Comparison of ENCODE assay signal across 9 mouse cellular contexts in the genomic region with DNA sequence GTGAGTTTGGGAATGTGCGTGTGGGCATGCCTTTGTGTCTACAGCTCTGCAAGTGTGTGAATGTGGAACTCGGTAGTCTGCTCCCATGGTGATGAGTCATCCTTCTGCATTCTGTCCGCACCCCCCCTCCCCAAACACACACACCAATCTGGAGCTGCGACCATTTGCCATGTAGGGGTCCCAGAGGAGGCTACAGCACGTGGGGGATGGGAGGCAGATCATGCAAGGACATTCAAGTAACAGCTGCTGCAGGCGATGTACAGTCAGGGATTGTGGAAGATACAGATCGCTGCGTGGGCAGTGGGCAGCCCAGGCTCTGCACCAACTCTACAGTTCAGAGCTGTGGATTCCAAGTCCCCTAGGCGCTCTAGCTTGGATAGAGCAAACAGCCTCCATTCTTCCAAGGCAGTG. TPM values are rescaled to one million over a fixed set of nuclear protein-coding genes. Genes with fewer than 3 reads are reported as not detected.
A peak's percentile ranks its signal among the peaks of the same experiment; 100 is the strongest.
DNase-seq lines count a peak whose midpoint lies in the region; ATAC-seq lines count a peak whose summit lies in the region.
"Had no signal": no experiment of that assay in that cellular context is flagged by ENCODE, and none has a peak within 500 bp of the region (broad histone marks: within the 10 kb centered on the region; RNA-seq: fewer than 3 reads in every experiment).

No protein-coding gene starts in this region.

- 30% methylated on average over 9 of the region's 9 CpGs for WGBS in hindbrain, embryonic 14.5 days
- WGBS in neural tube, embryonic 14.5 days = 31% methylated on average over 9 of the region's 9 CpGs

- peaks cover 21% of the 10 kb centered on the region; the same call in 1 of the 2 replicates for H3K4me1 ChIP-seq in hindbrain, embryonic 14.5 days (replicated peaks; ENCODE audit: control insufficient read depth, insufficient read depth, low read length)
- H3K4me1 ChIP-seq in neural tube, embryonic 14.5 days (ENCODE audit: control insufficient read depth, insufficient read depth, low read length) = peaks cover 12% of the 10 kb centered on the region; the same call in 1 of the 2 replicates

- no peak overlapping the region for H3K4me2 ChIP-seq in hindbrain, embryonic 14.5 days (replicated peaks)
- H3K4me2 ChIP-seq in neural tube, embryonic 14.5 days (ENCODE audit: low read depth, low read length) = no peak overlapping the region
- H3K4me2 ChIP-seq: heart, embryonic 12.5 days had no signal

- peaks cover 31% of the 10 kb centered on the region for H3K27me3 ChIP-seq in hindbrain, embryonic 14.5 days (ENCODE audit: control insufficient read depth, insufficient read depth, low read length)
- peaks cover 13% of the 10 kb centered on the region for H3K27me3 ChIP-seq in neural tube, embryonic 14.5 days (ENCODE audit: control insufficient read depth, insufficient read depth, low read length)

- peak; percentile 54 for DNase-seq in hindbrain, embryonic 14.5 days (ENCODE audit: low spot score)
- peak; percentile 38 to 67 for DNase-seq in left cerebral cortex, adult 9 months (ENCODE audit: low spot score in 2 of 2)
- DNase-seq in urinary bladder, adult 18-20 months (ENCODE audit: low spot score in 2 of 2) = no peak
- no peak for DNase-seq in ovary, postnatal 14 days (ENCODE audit: low spot score)
- no peak for DNase-seq in cerebellum, adult 9-10 months
- no peak for DNase-seq in adrenal gland, adult 2 months

- H3K9ac ChIP-seq in hindbrain, embryonic 14.5 days = no peak overlapping the region
- H3K9ac ChIP-seq in neural tube, embryonic 14.5 days (replicated peaks; ENCODE audit: low read depth, low read length) = 0 out of 2 replicates have a peak overlapping the region, but pooled peaks have one; percentile 28
- H3K9ac ChIP-seq: heart, embryonic 12.5 days had no signal

- no peak overlapping the region for H3K27ac ChIP-seq in hindbrain, embryonic 14.5 days
- no peak overlapping the region; the same call in 1 of the 2 replicates for H3K27ac ChIP-seq in neural tube, embryonic 14.5 days (ENCODE audit: low read depth, low read length)

- no peaks in the 10 kb centered on the region for H3K36me3 ChIP-seq in hindbrain, embryonic 14.5 days (replicated peaks; ENCODE audit: control insufficient read depth, insufficient read depth)
- no peaks in the 10 kb centered on the region for H3K36me3 ChIP-seq in neural tube, embryonic 14.5 days (ENCODE audit: control insufficient read depth, insufficient read depth, low read length)
- H3K36me3 ChIP-seq: heart, embryonic 12.5 days had no signal

- no peak overlapping the region for H3K4me3 ChIP-seq in hindbrain, embryonic 14.5 days (replicated peaks; ENCODE audit: low read length)
- no peak overlapping the region for H3K4me3 ChIP-seq in neural tube, embryonic 14.5 days (ENCODE audit: low read depth, low read length)
- H3K4me3 ChIP-seq: heart, embryonic 12.5 days had no signal

- no peaks in the 10 kb centered on the region for H3K9me3 ChIP-seq in hindbrain, embryonic 14.5 days (ENCODE audit: control insufficient read depth, low read length)
- H3K9me3 ChIP-seq in neural tube, embryonic 14.5 days (ENCODE audit: control insufficient read depth, low read length) = no peaks in the 10 kb centered on the region

- ATAC-seq in frontal cortex, adult (ENCODE audit: low TSS enrichment) = peak; percentile 88
- ATAC-seq in hindbrain, embryonic 14.5 days (ENCODE audit: low FRiP score) = 0 out of 2 replicates have a peak, but pooled peaks have one; percentile 29
- peak; percentile 23; the same call in 1 of the 2 replicates for ATAC-seq in neural tube, embryonic 14.5 days (ENCODE audit: low read depth)

RNA-seq across cellular contexts. Expression of gene Hcrtr1, which starts 1.8 kb away (rescaled TPM):
- polyA plus RNA-seq in hindbrain, embryonic 14.5 days (2014; fragmentation: Nextera tagmentation; extraction: Ambion mirVana) = 1.7 and 2.3 TPM in 2 replicates
- polyA plus RNA-seq in neural tube, embryonic 14.5 days (2014; fragmentation: Nextera tagmentation; extraction: Ambion mirVana) = 1.2 and 1.8 TPM in 2 replicates
- total RNA-seq in adrenal gland, adult 2 months (2021) = under 1 TPM; 0.69 to 0.86 TPM
- polyA plus RNA-seq in adrenal gland, adult 2 months (2012; rRNA removed) = 7.6 and 10.5 TPM in 2 replicates
- polyA plus RNA-seq: heart, embryonic 12.5 days had no signal

RNA-seq across cellular contexts. Expression of gene Tinagl1, which starts 33.9 kb away (rescaled TPM):
- 6.6 and 8.5 TPM in 2 replicates for polyA plus RNA-seq in hindbrain, embryonic 14.5 days (2014; fragmentation: Nextera tagmentation; extraction: Ambion mirVana)
- 0.79 and 4.7 TPM in 2 replicates for polyA plus RNA-seq in neural tube, embryonic 14.5 days (2014; fragmentation: Nextera tagmentation; extraction: Ambion mirVana)
- 100 to 1,000 TPM; 115 to 136 TPM for total RNA-seq in adrenal gland, adult 2 months (2021)
- 311 and 341 TPM in 2 replicates for polyA plus RNA-seq in adrenal gland, adult 2 months (2012; rRNA removed)

RNA-seq across cellular contexts. Expression of gene Pef1, which starts 38.6 kb away (rescaled TPM):
- 66.0 and 77.7 TPM in 2 replicates for polyA plus RNA-seq in hindbrain, embryonic 14.5 days (2014; fragmentation: Nextera tagmentation; extraction: Ambion mirVana)
- polyA plus RNA-seq in neural tube, embryonic 14.5 days (2014; fragmentation: Nextera tagmentation; extraction: Ambion mirVana) = 66.2 and 68.3 TPM in 2 replicates
- 10 to 100 TPM; 80.3 to 82.6 TPM for total RNA-seq in adrenal gland, adult 2 months (2021)
- 180 and 181 TPM in 2 replicates for polyA plus RNA-seq in adrenal gland, adult 2 months (2012; rRNA removed)

Comparison
In these comparisons a context has a peak if more than half of its experiments do, and no peak if none do; other contexts are left out.
1. ATAC-seq: peak in every context shown above with its lines; median percentile 88 in frontal cortex, adult; 29 in hindbrain, embryonic 14.5 days; 23 in neural tube, embryonic 14.5 days.
2. DNase-seq: peak in hindbrain, embryonic 14.5 days (single experiment) and left cerebral cortex, adult 9 months (2 of 2); none in urinary bladder, adult 18-20 months (0 of 2), ovary, postnatal 14 days (single experiment), cerebellum, adult 9-10 months (single experiment) and adrenal gland, adult 2 months (single experiment).
3. RNA of gene Tinagl1, which starts 33.9 kb away (polyA plus RNA-seq): 311 to 341 TPM in adrenal gland, adult 2 months; 6.6 to 8.5 TPM in hindbrain, embryonic 14.5 days and 0.79 to 4.7 TPM in neural tube, embryonic 14.5 days; every median in the first group is over 10 times any median in the second.